ENCODE assay signal across 9 mouse cellular contexts in the genomic region with DNA sequence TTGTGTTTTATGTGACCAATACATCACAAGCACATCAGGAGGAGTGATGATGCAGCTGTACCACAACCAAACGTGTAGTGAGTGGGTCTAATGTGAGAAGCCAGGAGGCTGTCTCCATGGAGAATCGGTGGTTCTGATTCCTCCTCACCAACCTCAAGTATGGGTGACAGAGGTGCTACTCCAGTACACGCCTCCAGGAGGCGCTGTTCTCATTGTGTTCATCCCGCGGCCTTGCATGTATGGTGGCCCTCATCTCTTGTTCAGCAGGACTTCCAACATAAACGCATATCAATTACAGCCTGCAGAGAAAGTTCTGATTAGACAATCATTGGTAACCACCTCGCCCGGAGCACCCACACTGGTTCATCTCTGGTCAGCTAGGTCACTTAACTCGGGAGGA. TPM values are rescaled to one million over a fixed set of nuclear protein-coding genes. Genes with fewer than 3 reads are reported as not detected.
DNase-seq lines count a peak whose midpoint lies in the region; ATAC-seq and TF ChIP-seq lines count a peak whose summit lies in the region.
"Had no signal": no experiment of that assay in that cellular context is flagged by ENCODE, and none has a peak within 500 bp of the region (broad histone marks: within the 10 kb centered on the region; RNA-seq: fewer than 3 reads in every experiment).

No protein-coding gene starts in this region.

- H3K4me2 ChIP-seq in kidney, embryonic 15.5 days, result no peak overlapping the region
- H3K4me2 ChIP-seq in limb, embryonic 11.5 days (ENCODE audit: low read depth, severe bottlenecking), result no peak overlapping the region

- peak; percentile 75 for TF ChIP-seq RAD21 in MEL (IDR thresholded peaks at IDR 0.05; ENCODE audit: low read depth, low read length)

- no peak for TF ChIP-seq EP300 in MEL (IDR thresholded peaks at IDR 0.05; ENCODE audit: low read depth in 1 of 2, low read length in 2 of 2)

- no peaks in the 10 kb centered on the region for H3K36me3 ChIP-seq in kidney, embryonic 15.5 days
- no peaks in the 10 kb centered on the region for H3K36me3 ChIP-seq in MEL (ENCODE audit: control insufficient read depth in 1 of 2, insufficient read depth in 2 of 2, low read length in 2 of 2)
- no peaks in the 10 kb centered on the region for H3K36me3 ChIP-seq in limb, embryonic 11.5 days (ENCODE audit: control insufficient read depth, insufficient read depth, low read length)

- no peak for ATAC-seq in kidney, embryonic 15.5 days (replicated peaks; ENCODE audit: low FRiP score)
- ATAC-seq in limb, embryonic 11.5 days (ENCODE audit: insufficient number of reproducible peaks, low FRiP score, low TSS enrichment, low read depth), result no peak

- H3K9ac ChIP-seq in kidney, embryonic 15.5 days, result no peak overlapping the region
- H3K9ac ChIP-seq in MEL (ENCODE audit: control insufficient read depth, low read depth, low read length, poor library complexity, severe bottlenecking), result no peak overlapping the region
- no peak overlapping the region for H3K9ac ChIP-seq in limb, embryonic 11.5 days (ENCODE audit: low read length)

- no peak overlapping the region for H3K27ac ChIP-seq in kidney, embryonic 15.5 days
- H3K27ac ChIP-seq in MEL (ENCODE audit: control insufficient read depth, low read depth, low read length), result no peak overlapping the region
- H3K27ac ChIP-seq in cortical plate, adult 2 months (ENCODE audit: insufficient read depth, low read length), result no peak overlapping the region
- H3K27ac ChIP-seq in limb, embryonic 11.5 days (replicated peaks; ENCODE audit: low read depth, low read length), result no peak overlapping the region

- 61% methylated on average over 10 of the region's 10 CpGs for WGBS in kidney, embryonic 15.5 days
- WGBS in limb, embryonic 11.5 days, result 55% methylated on average over 10 of the region's 10 CpGs

- DNase-seq in kidney, adult 18-20 months, result peak; percentile 40
- DNase-seq in MEL (ENCODE audit: low read depth, low spot score), result peak; percentile 70
- DNase-seq in limb, embryonic 11.5 days (ENCODE audit: low spot score), result peak; percentile 64
- DNase-seq in spleen, adult 18-20 months, result peak; percentile 39 to 66
- DNase-seq in cerebellum, adult 11 months, result no peak
- no peak for DNase-seq in left cerebral cortex, adult 18-20 months (ENCODE audit: low spot score in 2 of 2)

- peak; percentile 83 to 96 (median 88) for TF ChIP-seq CTCF in MEL (IDR thresholded peaks at IDR 0.05 in 2 of 3, conservative IDR thresholded peaks at IDR 0.05 in 1 of 3; ENCODE audit: control insufficient read depth in 1 of 3, insufficient read depth in 1 of 3, low read depth in 2 of 3, low read length in 3 of 3, poor library complexity in 1 of 3, severe bottlenecking in 1 of 3)
- peak; percentile 46 for TF ChIP-seq CTCF in cortical plate, adult 2 months (IDR thresholded peaks at IDR 0.05; ENCODE audit: extremely low read depth, insufficient read depth, low read length)

- no peak for TF ChIP-seq POLR2A in MEL (IDR thresholded peaks at IDR 0.05; ENCODE audit: control insufficient read depth in 1 of 2, insufficient read depth in 1 of 2, low read depth in 1 of 2, low read length in 2 of 2, poor library complexity in 1 of 2)
- TF ChIP-seq POLR2A in cortical plate, adult 2 months (IDR thresholded peaks at IDR 0.05; ENCODE audit: extremely low read depth, insufficient read depth, low read length), result no peak

- H3K4me3 ChIP-seq in kidney, embryonic 15.5 days (replicated peaks), result no peak overlapping the region
- H3K4me3 ChIP-seq in MEL (ENCODE audit: control insufficient read depth in 1 of 2, insufficient read depth in 1 of 2, low read depth in 2 of 2, low read length in 2 of 2), result no peak overlapping the region
- H3K4me3 ChIP-seq in cortical plate, adult 2 months (ENCODE audit: insufficient read depth, low read length), result no peak overlapping the region
- H3K4me3 ChIP-seq in limb, embryonic 11.5 days (ENCODE audit: low read depth, low read length), result no peak overlapping the region

- H3K4me1 ChIP-seq in kidney, embryonic 15.5 days, result peaks cover 9% of the 10 kb centered on the region
- 0 out of 4 replicates have a peak, but pooled peaks cover 0 to 2% of the 10 kb centered on the region in 2 experiments for H3K4me1 ChIP-seq in MEL (ENCODE audit: control insufficient read depth in 1 of 2, insufficient read depth in 2 of 2, low read length in 2 of 2)
- no peaks in the 10 kb centered on the region for H3K4me1 ChIP-seq in cortical plate, adult 2 months (ENCODE audit: control insufficient read depth, insufficient read depth, low read length)
- 0 out of 2 replicates have a peak, but pooled peaks cover 3% of the 10 kb centered on the region for H3K4me1 ChIP-seq in limb, embryonic 11.5 days (ENCODE audit: control insufficient read depth, insufficient read depth, low read length)

- no peaks in the 10 kb centered on the region for H3K9me3 ChIP-seq in kidney, embryonic 15.5 days (replicated peaks)
- no peaks in the 10 kb centered on the region for H3K9me3 ChIP-seq in MEL (replicated peaks; ENCODE audit: insufficient read depth, low read length)
- H3K9me3 ChIP-seq in limb, embryonic 11.5 days (ENCODE audit: control insufficient read depth, low read length), result no peaks in the 10 kb centered on the region

- 0 out of 2 replicates have a peak, but pooled peaks cover 6% of the 10 kb centered on the region for H3K27me3 ChIP-seq in kidney, embryonic 15.5 days
- H3K27me3 ChIP-seq in MEL (ENCODE audit: control insufficient read depth in 1 of 2, insufficient read depth in 2 of 2, low read length in 2 of 2), result peaks cover 0 to 2% of the 10 kb centered on the region in 2 experiments; a peak in 2 of 4 replicates
- H3K27me3 ChIP-seq in limb, embryonic 11.5 days (ENCODE audit: control insufficient read depth, insufficient read depth, low read length), result no peaks in the 10 kb centered on the region

- no peaks in the 10 kb centered on the region for H3K79me2 ChIP-seq in MEL (ENCODE audit: control insufficient read depth, insufficient read depth, low read length, poor library complexity)

TF ChIP-seq in MEL, 35 proteins besides CTCF, POLR2A, EP300 and RAD21:
- TF ChIP-seq ZC3H11A (IDR thresholded peaks at IDR 0.05; ENCODE audit: low read depth, low read length) (peak; percentile 78), USF2 (IDR thresholded peaks at IDR 0.05; ENCODE audit: borderline replicate concordance in 1 of 2, insufficient read depth in 1 of 2, low read depth in 1 of 2, low read length in 2 of 2) (no peak), SMC3 (IDR thresholded peaks at IDR 0.05; ENCODE audit: low read depth, low read length) (peak; percentile 87)
TF ChIP-seq in MEL: peak in this region for 2.

RNA-seq across cellular contexts. Expression of a gene that starts 12.9 kb away (rescaled TPM):
- 67.7 and 73.2 TPM in 2 replicates for polyA plus RNA-seq in kidney, embryonic 15.5 days (2015; fragmentation: Nextera tagmentation; extraction: Ambion mirVana)
- total RNA-seq in MEL (2012; rRNA removed), result 32.5 and 40.6 TPM in 2 replicates
- polyA plus RNA-seq in MEL (2012; ENCODE audit: insufficient read depth in 1 of 2, insufficient read length in 2 of 2, low read depth in 1 of 2, low replicate concordance in 2 of 2, missing spikeins in 1 of 2), result 10 to 100 TPM in 1 of 2 experiments, not detected in 1; 37.9 TPM
- 17.7 and 18.5 TPM in 2 replicates for polyA plus RNA-seq in cortical plate, adult 2 months (2012; rRNA removed)
- 105 TPM in 2 replicates for polyA plus RNA-seq in limb, embryonic 11.5 days (2014; fragmentation: Nextera tagmentation; extraction: Ambion mirVana)
- 10 to 100 TPM; 19.4 to 24.7 TPM for total RNA-seq in left cerebral cortex, adult 18-20 months (2021)

RNA-seq across cellular contexts. Expression of a gene that starts 26.0 kb away (rescaled TPM):
- polyA plus RNA-seq in kidney, embryonic 15.5 days (2015; fragmentation: Nextera tagmentation; extraction: Ambion mirVana), result not detected in 2 replicates
- total RNA-seq in MEL (2012; rRNA removed), result not detected in 2 replicates
- not detected for polyA plus RNA-seq in MEL (2012; ENCODE audit: insufficient read depth in 1 of 2, insufficient read length in 2 of 2, low read depth in 1 of 2, low replicate concordance in 2 of 2, missing spikeins in 1 of 2)
- polyA plus RNA-seq in cortical plate, adult 2 months (2012; rRNA removed), result not detected in 2 replicates
- not detected in 2 replicates for polyA plus RNA-seq in limb, embryonic 11.5 days (2014; fragmentation: Nextera tagmentation; extraction: Ambion mirVana)
- not detected for total RNA-seq in left cerebral cortex, adult 18-20 months (2021)
- polyA plus RNA-seq: liver, embryonic 16.5 days had no signal

Comparison
In these comparisons a context has a peak if more than half of its experiments do, and no peak if none do; other contexts are left out.
1. DNase-seq: peak in kidney, adult 18-20 months (single experiment), MEL (single experiment), limb, embryonic 11.5 days (single experiment) and spleen, adult 18-20 months (2 of 2); none in cerebellum, adult 11 months (single experiment) and left cerebral cortex, adult 18-20 months (0 of 2).